In genomic region chr13:31109231-31109630, GRCm38 (mm10) we compare ENCODE assay signal across 18 mouse cellular contexts.
"Had no signal": no experiment of that assay in that cellular context is flagged by ENCODE, and none has a peak within 500 bp of the region (broad histone marks: within the 10 kb centered on the region; RNA-seq: fewer than 3 reads in every experiment).

No protein-coding gene starts in this region.

- H3K27ac ChIP-seq: midbrain, embryonic 10.5 days; midbrain, embryonic 12.5 days; neural tube, embryonic 13.5 days; neural tube, embryonic 15.5 days had no signal

- H3K4me1 ChIP-seq: midbrain, embryonic 10.5 days; midbrain, embryonic 12.5 days; neural tube, embryonic 13.5 days; neural tube, embryonic 15.5 days had no signal

- DNase-seq: lung, adult 18-20 months; lung, embryonic 14.5 days; lung, postnatal 10 days; lung, postnatal 4 days; midbrain, embryonic 14.5 days; retina, postnatal 1 day; right cerebral cortex, adult 18-20 months; right cerebral cortex, postnatal 25 days; right cerebral cortex, postnatal 4 days; thymus, adult 18-20 months; thymus, postnatal 14 days; thymus, postnatal 36 days had no signal

- H3K36me3 ChIP-seq: midbrain, embryonic 10.5 days; midbrain, embryonic 12.5 days; neural tube, embryonic 13.5 days; neural tube, embryonic 15.5 days had no signal

- H3K4me2 ChIP-seq: lung, embryonic 14.5 days; midbrain, embryonic 12.5 days; neural tube, embryonic 13.5 days; neural tube, embryonic 15.5 days had no signal

- H3K9me3 ChIP-seq: midbrain, embryonic 10.5 days; midbrain, embryonic 12.5 days; neural tube, embryonic 13.5 days; neural tube, embryonic 15.5 days had no signal

- H3K9ac ChIP-seq: lung, embryonic 14.5 days; midbrain, embryonic 12.5 days; neural tube, embryonic 13.5 days; neural tube, embryonic 15.5 days had no signal

- H3K4me3 ChIP-seq: midbrain, embryonic 10.5 days; midbrain, embryonic 12.5 days; myocyte; neural tube, embryonic 13.5 days; neural tube, embryonic 15.5 days had no signal

- H3K27me3 ChIP-seq: midbrain, embryonic 12.5 days; neural tube, embryonic 13.5 days; neural tube, embryonic 15.5 days had no signal

- ATAC-seq: midbrain, embryonic 16.5 days had no signal
